Mouse (Mus musculus) ES-E14 (cell line): ENCODE results near the gene Fras1. TPM values are rescaled to one million over a fixed set of nuclear protein-coding genes. Genes with fewer than 3 reads are reported as not detected.

Experiments
- DNase-seq: peaks from one replicate; pipeline ENCODE4 v3.0.0-alpha.2; 2013; ENCODE audit warnings: low read depth, low spot score
- H3K27ac ChIP-seq: 2 replicates; pipeline ENCODE4 v1.5.1; 2012; ENCODE audit warnings: low read depth, mild to moderate bottlenecking, low read length, moderate library complexity, mixed read lengths; ENCODE audit not compliant: poor library complexity, insufficient read depth, severe bottlenecking
- H3K36me3 ChIP-seq: 2 replicates; pipeline ENCODE4 v1.6.1; 2012; ENCODE audit warnings: mild to moderate bottlenecking, low read length, moderate library complexity, mixed read lengths; ENCODE audit not compliant: control insufficient read depth, poor library complexity, insufficient read depth, severe bottlenecking
- H3K4me1 ChIP-seq, 2 experiments: fragments of 150-350 bp in 1 of 2; sonication (generic) in 1 of 2; 2 replicates each; pipeline ENCODE4 v1.6.1; 2012; ENCODE audit warnings: low read length in 2 of 2, mild to moderate bottlenecking in 1 of 2, mixed read lengths in 1 of 2; ENCODE audit not compliant: control insufficient read depth in 2 of 2, insufficient read depth in 2 of 2, poor library complexity in 1 of 2
- H3K4me3 ChIP-seq, 2 experiments: fragments of 150-350 bp in 1 of 2; sonication (generic) in 1 of 2; 2 replicates each; pipeline ENCODE4 v1.5.1; 2012; ENCODE audit warnings: low read length in 2 of 2, low read depth in 1 of 2, mild to moderate bottlenecking in 1 of 2, mixed read lengths in 1 of 2; ENCODE audit not compliant: insufficient read depth in 1 of 2, poor library complexity in 1 of 2, severe bottlenecking in 1 of 2
- H3K9ac ChIP-seq: 2 replicates; pipeline ENCODE4 v1.6.1; 2012; ENCODE audit warnings: low read depth, mild to moderate bottlenecking, low read length, mixed read lengths; ENCODE audit not compliant: poor library complexity, insufficient read depth, severe bottlenecking
- H3K9me3 ChIP-seq: fragments of 150-350 bp; sonication (generic); 2 replicates; pipeline ENCODE4 v1.6.1; 2012; ENCODE audit warnings: low read depth, mild to moderate bottlenecking, low read length; ENCODE audit not compliant: control insufficient read depth, insufficient read depth
- CHD2 ChIP-seq: IDR thresholded peaks from 2 replicates; pipeline ENCODE4 v1.6.1; 2014; ENCODE audit warnings: mild to moderate bottlenecking, low read depth, low read length, inconsistent platforms
- HCFC1 ChIP-seq: IDR thresholded peaks from 2 replicates; pipeline ENCODE4 v1.6.1; 2012; ENCODE audit warnings: low read length, inconsistent platforms, borderline replicate concordance; ENCODE audit not compliant: insufficient read depth
- MAFK ChIP-seq: IDR thresholded peaks from 2 replicates; pipeline ENCODE4 v1.6.1; 2014; ENCODE audit warnings: mild to moderate bottlenecking, low read depth, low read length, inconsistent platforms; ENCODE audit not compliant: insufficient read depth
- ZC3H11A ChIP-seq: IDR thresholded peaks from 2 replicates; pipeline ENCODE4 v1.6.1; 2012; ENCODE audit warnings: low read depth, mild to moderate bottlenecking, inconsistent platforms, low read length, borderline replicate concordance
- ZNF384 ChIP-seq: IDR thresholded peaks from 2 replicates; pipeline ENCODE4 v1.6.1; 2012; ENCODE audit warnings: low read depth, low read length, inconsistent platforms
- in situ Hi-C, 2 experiments: fragments of 600-800 bp; cut with MboI; formaldehyde crosslinking; loops; one replicate each; pipeline ENCODE4 v1.15.1; 2025; ENCODE audit warnings: low sequenced_read_pairs in 2 of 2, inconsistent platforms in 1 of 2; ENCODE audit not compliant: unreplicated experiment in 2 of 2
- total RNA-seq: library from RNA; depleted of rRNA; stranded (reverse); fragments of 300-350 nt; gene quantifications from 2 replicates; pipeline ENCODE4 v1.2.3, GENCODE M21; 2012

Fras1 gene
- total RNA-seq, 1 experiment, result 1.6 TPM

- Histone ChIP-seq H3K27ac (no peak overlapping the region), H3K4me3 (no peak overlapping the region), H3K4me1 (no peaks in the 10 kb centered on the region), H3K36me3 (no peaks in the 10 kb centered on the region), H3K9me3 (no peaks in the 10 kb centered on the region), H3K9ac (no peak overlapping the region)
- DNase-seq, result no peak
- in situ Hi-C loops, result no loop called here
- TF ChIP-seq ZC3H11A (no peak), ZNF384 (no peak), CHD2 (no peak), MAFK (no peak), HCFC1 (no peak)
Measured at GRCm38 (mm10) chr5:96386138-96386933, 12.6 kb downstream of the Fras1 start.

GRCm38 (mm10) chr5:96388306-96388705 lies 14.6 kb downstream of the Fras1 start:
- DNase-seq, result no peak
- Histone ChIP-seq H3K9me3 (no peaks in the 10 kb centered on the region), H3K36me3 (no peaks in the 10 kb centered on the region), H3K9ac (no peak overlapping the region), H3K27ac (no peak overlapping the region), H3K4me1 (no peaks in the 10 kb centered on the region), H3K4me3 (no peak overlapping the region)
- in situ Hi-C loops, result no loop called here
- no peak for TF ChIP-seq CHD2
- no peak for TF ChIP-seq HCFC1
- TF ChIP-seq ZC3H11A, result no peak
- no peak for TF ChIP-seq MAFK
- TF ChIP-seq ZNF384, result no peak

- no peak for DNase-seq
- no peak overlapping the region for H3K27ac ChIP-seq
- H3K9me3 ChIP-seq, result no peaks in the 10 kb centered on the region
- H3K9ac ChIP-seq, result no peak overlapping the region
- no peak for TF ChIP-seq CHD2
- TF ChIP-seq ZNF384, result no peak
- TF ChIP-seq MAFK, result no peak
- no peak for TF ChIP-seq HCFC1
- TF ChIP-seq ZC3H11A, result no peak
- H3K4me3 ChIP-seq, result no peak overlapping the region
- in situ Hi-C loops, result no loop called here
- H3K4me1 ChIP-seq, result no peaks in the 10 kb centered on the region
- H3K36me3 ChIP-seq, result no peaks in the 10 kb centered on the region
Measured at GRCm38 (mm10) chr5:96389963-96390623, 16.3 kb downstream of the Fras1 start.

GRCm38 (mm10) chr5:96391086-96391485 lies 17.3 kb downstream of the Fras1 start:
- TF ChIP-seq ZNF384 (no peak), MAFK (no peak), CHD2 (no peak), HCFC1 (no peak), ZC3H11A (no peak)
- Histone ChIP-seq H3K36me3 (no peaks in the 10 kb centered on the region), H3K4me3 (no peak overlapping the region), H3K9me3 (no peaks in the 10 kb centered on the region), H3K4me1 (no peaks in the 10 kb centered on the region), H3K9ac (no peak overlapping the region), H3K27ac (no peak overlapping the region)
- no peak for DNase-seq
- in situ Hi-C loops, result no loop called here

- no peaks in the 10 kb centered on the region for H3K9me3 ChIP-seq
- in situ Hi-C loops, result no loop called here
- no peak overlapping the region for H3K4me3 ChIP-seq
- no peaks in the 10 kb centered on the region for H3K4me1 ChIP-seq
- no peak overlapping the region for H3K27ac ChIP-seq
- H3K9ac ChIP-seq, result no peak overlapping the region
- H3K36me3 ChIP-seq, result no peaks in the 10 kb centered on the region
- TF ChIP-seq MAFK (no peak), ZC3H11A (no peak)
- DNase-seq, result no peak
Measured at GRCm38 (mm10) chr5:96394947-96395346, 21.2 kb downstream of the Fras1 start.
